Comparison of ENCODE assay signal across 20 mouse cellular contexts in genomic region chr1:164353443-164353842, GRCm38 (mm10). TPM values are rescaled to one million over a fixed set of nuclear protein-coding genes. Genes with fewer than 3 reads are reported as not detected.
DNase-seq lines count a peak whose midpoint lies in the region; ATAC-seq and TF ChIP-seq lines count a peak whose summit lies in the region.
"Had no signal": no experiment of that assay in that cellular context is flagged by ENCODE, and none has a peak within 500 bp of the region (broad histone marks: within the 10 kb centered on the region; RNA-seq: fewer than 3 reads in every experiment).

No protein-coding gene starts in this region.

- DNase-seq in frontal cortex, postnatal 14 days (ENCODE audit: low spot score in 2 of 2), result no peak
- no peak for DNase-seq in neural tube, embryonic 11.5 days (ENCODE audit: low spot score)
- no peak for DNase-seq in neural tube, embryonic 10.5 days (ENCODE audit: extremely low spot score, low spot score)
- peak; percentile 42 for DNase-seq in stomach, postnatal 0 days (ENCODE audit: low spot score)
- no peak for DNase-seq in urinary bladder, adult 2 months (ENCODE audit: low spot score)
- DNase-seq: adrenal gland, postnatal 14 days; cerebellum, adult 9-10 months; gastrocnemius, postnatal 25 days; heart, adult 2 months; heart, postnatal 36 days; kidney, adult 9 months; kidney, postnatal 14 days; liver, embryonic 13.5 days; lung, embryonic 14.5 days had no signal

- ATAC-seq in frontal cortex, adult (ENCODE audit: low TSS enrichment), result peak; percentile 23; the same call in 1 of the 2 replicates
- ATAC-seq in neural tube, embryonic 11.5 days (ENCODE audit: insufficient read depth, low FRiP score, low TSS enrichment), result peak; percentile 41; the same call in 1 of the 2 replicates
- ATAC-seq in intestine, postnatal 0 days, result peak; percentile 80
- peak; percentile 95 for ATAC-seq in stomach, postnatal 0 days (ENCODE audit: low FRiP score, low TSS enrichment)
- no peak for ATAC-seq in heart, embryonic 11.5 days (replicated peaks; ENCODE audit: insufficient number of reproducible peaks, low FRiP score, low TSS enrichment)
- ATAC-seq: forebrain, embryonic 15.5 days had no signal

- no peaks in the 10 kb centered on the region for H3K27me3 ChIP-seq in neural tube, embryonic 11.5 days (ENCODE audit: control insufficient read depth, insufficient read depth, low read length)
- no peaks in the 10 kb centered on the region for H3K27me3 ChIP-seq in intestine, postnatal 0 days (replicated peaks; ENCODE audit: control insufficient read depth, insufficient read depth, low read length)
- no peaks in the 10 kb centered on the region for H3K27me3 ChIP-seq in stomach, postnatal 0 days (ENCODE audit: control insufficient read depth, insufficient read depth, low read length)
- no peaks in the 10 kb centered on the region for H3K27me3 ChIP-seq in heart, embryonic 11.5 days (ENCODE audit: control insufficient read depth, insufficient read depth, low read length)
- H3K27me3 ChIP-seq: forebrain, embryonic 15.5 days; liver, embryonic 13.5 days; midbrain, embryonic 12.5 days had no signal

- H3K36me3 ChIP-seq in neural tube, embryonic 11.5 days (ENCODE audit: control insufficient read depth, insufficient read depth, low read length), result no peaks in the 10 kb centered on the region
- H3K36me3 ChIP-seq in intestine, postnatal 0 days (ENCODE audit: control insufficient read depth, insufficient read depth), result no peaks in the 10 kb centered on the region; the same call in 1 of the 2 replicates
- H3K36me3 ChIP-seq in stomach, postnatal 0 days (ENCODE audit: control insufficient read depth, insufficient read depth, low read length), result no peaks in the 10 kb centered on the region
- no peaks in the 10 kb centered on the region for H3K36me3 ChIP-seq in heart, embryonic 11.5 days (ENCODE audit: control insufficient read depth, insufficient read depth, low read length)

- H3K27ac ChIP-seq in neural tube, embryonic 11.5 days (ENCODE audit: low read depth, low read length), result no peak overlapping the region
- no peak overlapping the region; the same call in 1 of the 2 replicates for H3K27ac ChIP-seq in intestine, postnatal 0 days (ENCODE audit: low read depth, low read length)
- 0 out of 2 replicates have a peak overlapping the region, but pooled peaks have one; percentile 5 for H3K27ac ChIP-seq in stomach, postnatal 0 days (replicated peaks)
- H3K27ac ChIP-seq in heart, embryonic 11.5 days (ENCODE audit: low read depth, low read length), result no peak overlapping the region
- H3K27ac ChIP-seq: embryonic facial prominence, embryonic 10.5 days; forebrain, embryonic 15.5 days; heart, adult 2 months; liver, embryonic 13.5 days; midbrain, embryonic 12.5 days had no signal

- no peak for TF ChIP-seq CTCF in intestine, postnatal 0 days (IDR thresholded peaks at IDR 0.05; ENCODE audit: low read depth)
- no peak for TF ChIP-seq CTCF in stomach, postnatal 0 days (IDR thresholded peaks at IDR 0.05; ENCODE audit: low read depth)

- H3K4me3 ChIP-seq in neural tube, embryonic 11.5 days (ENCODE audit: low read depth, low read length), result no peak overlapping the region
- H3K4me3 ChIP-seq in intestine, postnatal 0 days (ENCODE audit: low read depth, low read length), result no peak overlapping the region
- no peak overlapping the region for H3K4me3 ChIP-seq in stomach, postnatal 0 days (ENCODE audit: low read depth, low read length)
- H3K4me3 ChIP-seq in heart, embryonic 11.5 days (ENCODE audit: low read depth, low read length), result no peak overlapping the region
- H3K4me3 ChIP-seq: embryonic facial prominence, embryonic 10.5 days; forebrain, embryonic 15.5 days; heart, adult 2 months; liver, embryonic 13.5 days; midbrain, embryonic 12.5 days had no signal

- no peaks in the 10 kb centered on the region for H3K4me1 ChIP-seq in neural tube, embryonic 11.5 days (ENCODE audit: control insufficient read depth, insufficient read depth, low read length)
- no peaks in the 10 kb centered on the region for H3K4me1 ChIP-seq in intestine, postnatal 0 days (replicated peaks; ENCODE audit: control insufficient read depth, insufficient read depth, low read length)
- H3K4me1 ChIP-seq in stomach, postnatal 0 days (replicated peaks; ENCODE audit: control insufficient read depth, insufficient read depth), result no peaks in the 10 kb centered on the region
- no peaks in the 10 kb centered on the region for H3K4me1 ChIP-seq in heart, embryonic 11.5 days (ENCODE audit: control insufficient read depth, insufficient read depth, low read length)
- H3K4me1 ChIP-seq: embryonic facial prominence, embryonic 10.5 days; forebrain, embryonic 15.5 days; liver, embryonic 13.5 days; midbrain, embryonic 12.5 days had no signal

- H3K9ac ChIP-seq in neural tube, embryonic 11.5 days (ENCODE audit: low read length), result no peak overlapping the region
- H3K9ac ChIP-seq in intestine, postnatal 0 days (ENCODE audit: low read depth, low read length), result no peak overlapping the region
- H3K9ac ChIP-seq in stomach, postnatal 0 days (ENCODE audit: low read length), result no peak overlapping the region
- no peak overlapping the region for H3K9ac ChIP-seq in heart, embryonic 11.5 days (ENCODE audit: low read depth, low read length)
- H3K9ac ChIP-seq: forebrain, embryonic 15.5 days; liver, embryonic 13.5 days; lung, embryonic 14.5 days; midbrain, embryonic 12.5 days had no signal

- H3K9me3 ChIP-seq in neural tube, embryonic 11.5 days (ENCODE audit: control insufficient read depth, low read length), result no peaks in the 10 kb centered on the region
- H3K9me3 ChIP-seq in intestine, postnatal 0 days (ENCODE audit: control insufficient read depth), result no peaks in the 10 kb centered on the region
- H3K9me3 ChIP-seq in stomach, postnatal 0 days (ENCODE audit: control insufficient read depth, low read length), result no peaks in the 10 kb centered on the region
- no peaks in the 10 kb centered on the region for H3K9me3 ChIP-seq in heart, embryonic 11.5 days (replicated peaks; ENCODE audit: control insufficient read depth, low read length)
- H3K9me3 ChIP-seq: embryonic facial prominence, embryonic 10.5 days; forebrain, embryonic 15.5 days; liver, embryonic 13.5 days; midbrain, embryonic 12.5 days had no signal

- 47% methylated on average over 3 of the region's 3 CpGs for WGBS in neural tube, embryonic 11.5 days
- WGBS in intestine, postnatal 0 days, result 45% methylated on average over 3 of the region's 3 CpGs
- WGBS in stomach, postnatal 0 days, result 60% methylated on average over 3 of the region's 3 CpGs
- WGBS in heart, embryonic 11.5 days (ENCODE audit: insufficient replicate concordance), result 59% methylated on average over 3 of the region's 3 CpGs

- no peak overlapping the region for H3K4me2 ChIP-seq in neural tube, embryonic 11.5 days (ENCODE audit: low read depth)
- no peak overlapping the region for H3K4me2 ChIP-seq in intestine, postnatal 0 days (replicated peaks; ENCODE audit: low read depth)
- no peak overlapping the region for H3K4me2 ChIP-seq in stomach, postnatal 0 days (replicated peaks; ENCODE audit: low read depth)
- H3K4me2 ChIP-seq in heart, embryonic 11.5 days, result no peak overlapping the region
- H3K4me2 ChIP-seq: forebrain, embryonic 15.5 days; liver, embryonic 13.5 days; lung, embryonic 14.5 days; midbrain, embryonic 12.5 days had no signal

- TF ChIP-seq EP300 in stomach, postnatal 0 days (optimal IDR thresholded peaks at IDR 0.05), result no peak

RNA-seq across cellular contexts. Expression of gene Blzf1, which starts 46.2 kb away (rescaled TPM):
- 28.3 and 28.9 TPM in 2 replicates for polyA plus RNA-seq in neural tube, embryonic 11.5 days (2014; fragmentation: Nextera tagmentation; extraction: Ambion mirVana)
- polyA plus RNA-seq in intestine, postnatal 0 days (2015; fragmentation: Nextera tagmentation; extraction: Ambion mirVana), result 16.7 and 17.2 TPM in 2 replicates
- 48.7 and 50.5 TPM in 2 replicates for polyA plus RNA-seq in stomach, postnatal 0 days (2015; fragmentation: Nextera tagmentation; extraction: Ambion mirVana)
- polyA plus RNA-seq in heart, embryonic 11.5 days (2014; fragmentation: Nextera tagmentation; extraction: Ambion mirVana), result 25.8 and 30.1 TPM in 2 replicates
- 21.2 and 23.4 TPM in 2 replicates for polyA plus RNA-seq in urinary bladder, adult 2 months (2012; rRNA removed)

RNA-seq across cellular contexts. Expression of gene Nme7, which starts 49.5 kb away (rescaled TPM):
- polyA plus RNA-seq in neural tube, embryonic 11.5 days (2014; fragmentation: Nextera tagmentation; extraction: Ambion mirVana), result 32.4 and 35.4 TPM in 2 replicates
- 17.7 and 18.0 TPM in 2 replicates for polyA plus RNA-seq in intestine, postnatal 0 days (2015; fragmentation: Nextera tagmentation; extraction: Ambion mirVana)
- 14.9 and 17.8 TPM in 2 replicates for polyA plus RNA-seq in stomach, postnatal 0 days (2015; fragmentation: Nextera tagmentation; extraction: Ambion mirVana)
- polyA plus RNA-seq in heart, embryonic 11.5 days (2014; fragmentation: Nextera tagmentation; extraction: Ambion mirVana), result 22.0 and 22.2 TPM in 2 replicates
- 14.1 and 14.9 TPM in 2 replicates for polyA plus RNA-seq in urinary bladder, adult 2 months (2012; rRNA removed)
